Mouse (Mus musculus): ENCODE results near the gene Baz2a.

- TF ChIP-seq POLR2A (IDR thresholded peaks at IDR 0.05; ENCODE audit: low read depth, low read length) (no peak), HCFC1 (IDR thresholded peaks at IDR 0.05; ENCODE audit: low read depth, low read length) (no peak), CTCF (conservative IDR thresholded peaks at IDR 0.05 in 1 of 2, IDR thresholded peaks at IDR 0.05 in 1 of 2; ENCODE audit: low read depth in 2 of 2, low read length in 2 of 2) (no peak), NELFE (IDR thresholded peaks at IDR 0.05; ENCODE audit: low read depth, low read length) (no peak), NRF1 (IDR thresholded peaks at IDR 0.05; ENCODE audit: low read depth, low read length) (no peak), TBP (conservative IDR thresholded peaks at IDR 0.05; ENCODE audit: low read depth, low read length) (no peak), SMC3 (IDR thresholded peaks at IDR 0.05; ENCODE audit: low read depth, low read length) (no peak), GABPA (IDR thresholded peaks at IDR 0.05; ENCODE audit: insufficient replicate concordance, low read depth, low read length) (no peak), ELF1 (IDR thresholded peaks at IDR 0.05; ENCODE audit: low read depth, low read length) (no peak), JUND (conservative IDR thresholded peaks at IDR 0.05; ENCODE audit: low read depth, low read length) (no peak), USF1 (IDR thresholded peaks at IDR 0.05; ENCODE audit: low read depth, low read length) (no peak), ZNF384 (IDR thresholded peaks at IDR 0.05; ENCODE audit: low read depth, low read length) (no peak)
Observed at GRCm38 (mm10) chr10:128125951-128126350, 34.6 kb downstream of the Baz2a start.

Measured in CH12.LX (cell line).